Mouse (Mus musculus) liver, postnatal 0 days (tissue): ENCODE results near the gene Kcnj9.

Experiments
- CTCF ChIP-seq: sonication (generic); IDR thresholded peaks from 2 replicates; pipeline ENCODE4 v1.5.1; 2016; ENCODE audit warnings: antibody characterized with exemption, low read depth
- EP300 ChIP-seq: IDR thresholded peaks from 2 replicates; pipeline ENCODE4 v1.6.1; 2016; ENCODE audit warnings: antibody characterized with exemption, low read depth, mild to moderate bottlenecking

- TF ChIP-seq CTCF (no peak), EP300 (no peak)
Observed at GRCm38 (mm10) chr1:172300247-172300646, 28.9 kb downstream of the Kcnj9 start.
